Mouse (Mus musculus): Measurements from ENCODE around the gene Zfp819.

The Zfp819 gene

DNA sequence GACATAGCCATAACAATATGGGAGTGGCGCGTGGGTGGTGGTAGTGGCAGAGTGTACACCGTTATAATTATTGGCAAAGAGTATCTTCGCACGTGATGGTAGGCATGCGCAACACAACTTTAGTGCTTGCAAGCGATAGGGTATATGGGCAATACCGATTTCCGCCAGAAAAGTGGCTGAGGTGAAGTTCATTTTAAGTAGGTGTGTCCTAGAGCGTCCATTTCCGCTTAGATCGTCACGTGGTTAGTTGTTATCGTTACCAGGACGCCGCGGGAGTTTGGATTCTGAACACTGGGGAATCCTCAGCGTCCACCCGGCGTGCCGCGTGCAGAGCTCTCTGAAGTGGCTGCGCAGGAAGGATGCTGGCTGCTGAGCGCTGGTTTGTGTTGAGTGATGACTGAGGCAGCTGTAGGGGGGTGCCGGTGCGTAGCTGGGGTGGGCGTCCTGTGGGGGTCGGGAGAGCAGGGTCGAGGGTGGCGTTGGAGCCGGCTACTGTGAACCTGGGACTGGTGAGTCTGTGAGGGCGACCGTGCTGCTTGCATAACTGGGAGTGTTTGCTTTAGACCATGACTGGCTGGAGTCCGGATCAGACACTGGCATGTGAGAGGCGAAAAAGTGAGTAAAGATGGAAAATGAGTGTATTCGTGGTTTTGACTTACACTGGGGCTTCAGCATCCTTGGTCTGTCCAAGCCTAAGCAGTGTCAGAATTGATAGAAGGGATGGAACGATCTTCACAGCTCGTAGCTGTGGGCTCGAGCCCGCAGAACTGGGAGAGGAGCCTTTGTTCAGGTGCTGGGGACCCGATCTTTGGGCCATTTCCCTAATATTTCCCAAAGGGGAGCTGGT, at the start of gene Zfp819:
Gene Zfp819, plus strand, starts transcription at position 274 of the 847 bp plus-strand sequence.
- peak; percentile 71 for DNase-seq

DNA sequence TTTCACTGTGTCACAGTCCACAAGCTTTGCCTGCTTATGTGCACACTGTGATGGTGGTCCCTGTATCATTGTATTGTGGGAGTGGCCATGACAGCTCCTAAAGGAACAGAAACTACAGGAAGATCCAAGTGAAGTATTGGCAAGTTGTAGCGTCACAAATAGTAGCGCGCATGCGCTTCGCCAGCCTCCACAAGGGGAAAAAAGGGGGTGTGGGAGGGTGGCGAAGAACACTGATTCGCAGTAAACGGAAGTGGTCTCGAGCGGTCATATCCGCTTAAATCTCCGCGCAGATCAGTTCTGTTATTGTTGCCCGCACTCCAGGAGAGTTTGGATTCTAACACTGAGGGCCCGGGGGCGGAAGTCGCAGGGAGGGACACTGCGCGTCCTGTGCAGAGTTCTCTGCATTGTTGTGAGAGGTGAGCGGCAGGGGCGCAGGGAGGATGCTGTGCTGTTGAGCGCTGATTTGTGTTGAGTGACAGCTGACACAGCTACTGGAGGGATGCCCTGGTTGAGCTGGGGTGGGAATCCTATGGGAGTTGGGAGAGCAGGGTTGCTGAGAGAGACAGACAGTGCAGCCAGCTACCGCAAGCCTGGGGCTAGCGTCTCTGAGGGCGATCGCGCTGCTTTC, 44.8 kb upstream of the Zfp819 start, which contains the start of gene Zfp658:
Gene Zfp658, plus strand, starts transcription at position 251 of the 628 bp plus-strand sequence.
- peak; percentile 93 for DNase-seq

- DNase-seq: no peak
Observed at GRCm38 (mm10) chr7:43562651-43563070, 44.3 kb upstream of the Zfp819 start.

DNA sequence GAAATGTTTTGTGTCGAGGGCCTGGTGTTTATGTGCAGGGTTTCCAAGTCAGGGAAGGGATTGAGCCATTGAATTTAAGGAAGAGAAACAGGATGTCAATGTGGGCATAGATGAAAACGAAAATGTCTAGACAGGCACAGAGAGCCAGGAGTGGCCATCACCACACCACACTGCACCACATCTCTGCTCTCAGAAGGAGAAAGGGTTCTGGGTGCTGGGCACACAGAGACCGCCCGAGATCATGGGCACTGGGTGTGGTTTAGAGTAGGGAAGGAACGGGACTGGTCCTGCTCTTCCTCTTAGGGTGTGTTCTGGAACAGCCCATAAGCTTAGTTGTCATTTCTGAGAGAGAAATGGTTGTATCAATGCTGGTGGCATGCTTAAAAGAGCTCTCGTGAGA, 43.7 kb upstream of the Zfp819 start:
- no peak for DNase-seq

DNA sequence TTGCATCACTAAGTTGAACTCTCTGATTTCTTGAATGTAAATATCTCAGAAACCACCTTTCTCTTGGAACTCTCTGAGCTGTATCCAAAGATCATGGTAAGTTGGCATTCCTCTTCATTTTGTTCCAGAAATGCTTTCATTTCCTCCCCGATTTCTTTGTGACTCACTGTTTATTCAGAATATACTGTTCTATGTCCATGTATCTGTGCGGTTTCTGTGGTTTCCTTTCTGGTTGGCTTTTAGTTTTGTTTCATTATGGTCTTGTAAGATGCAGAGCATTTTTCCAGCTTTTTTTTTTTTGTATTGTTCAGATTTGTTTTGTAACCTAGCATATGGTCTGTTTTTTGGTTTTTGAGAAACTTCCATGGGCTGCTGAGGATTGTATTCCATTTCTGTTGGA, 35.8 kb upstream of the Zfp819 start:
- DNase-seq: no peak

GRCm38 (mm10) chr7:43579440-43580171, 27.4 kb upstream of the Zfp819 start, which contains the start of gene Zfp719:
TSS of gene Zfp719 (plus strand) at chr7:43579610.
- peak; percentile 95 for DNase-seq

- DNase-seq: no peak
Observed at GRCm38 (mm10) chr7:43580526-43580925, 26.4 kb upstream of the Zfp819 start.

DNA sequence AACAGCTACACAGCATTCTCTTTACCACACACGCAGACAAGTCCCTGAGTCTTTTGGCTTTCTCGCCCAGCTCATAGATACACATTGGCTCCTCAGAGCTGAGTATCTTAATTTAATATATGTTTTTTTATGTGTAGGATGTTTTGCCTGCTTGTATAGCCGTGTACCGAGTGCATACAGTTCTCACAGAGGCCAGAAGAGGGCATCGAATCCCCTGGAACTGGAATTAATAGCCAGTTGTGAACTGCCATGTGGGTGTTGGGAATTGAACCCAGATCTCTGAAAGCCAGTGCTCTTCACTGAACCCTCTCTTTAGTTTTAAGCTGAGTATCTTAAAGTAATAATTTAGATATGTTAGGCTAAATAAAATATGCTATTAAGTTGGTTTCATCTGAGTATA, 22.2 kb upstream of the Zfp819 start:
- DNase-seq: no peak

GRCm38 (mm10) chr7:43601884-43602283, 5.1 kb upstream of the Zfp819 start:
- DNase-seq: no peak

GRCm38 (mm10) chr7:43607743-43608287, 846 bp downstream of the Zfp819 start:
- DNase-seq: no peak

DNA sequence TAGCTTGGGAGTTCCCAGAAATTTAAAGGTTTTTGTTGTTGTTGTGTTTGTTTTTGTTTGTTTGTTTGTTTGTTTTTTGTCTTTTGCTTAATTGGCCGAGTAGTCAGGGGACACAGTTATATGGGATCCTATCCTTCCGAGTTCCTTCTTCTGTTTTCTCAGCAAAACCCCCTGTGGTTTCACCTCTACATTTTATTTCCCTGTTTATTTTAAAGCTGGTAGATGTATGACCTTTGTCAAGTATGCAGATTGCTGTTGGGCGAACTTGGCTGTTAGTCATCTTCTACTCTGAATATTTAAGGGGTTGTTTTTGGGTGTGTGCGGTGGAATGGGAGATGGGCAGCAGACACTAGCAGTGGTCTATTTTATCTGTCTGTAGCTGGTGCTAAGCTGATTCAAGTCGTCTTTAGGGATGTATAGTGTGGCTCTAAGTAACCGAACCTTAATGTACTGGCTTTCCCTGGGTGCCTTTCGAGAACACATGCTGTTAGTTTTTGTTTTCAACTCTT, 1.4 kb downstream of the Zfp819 start:
- DNase-seq: no peak

DNA sequence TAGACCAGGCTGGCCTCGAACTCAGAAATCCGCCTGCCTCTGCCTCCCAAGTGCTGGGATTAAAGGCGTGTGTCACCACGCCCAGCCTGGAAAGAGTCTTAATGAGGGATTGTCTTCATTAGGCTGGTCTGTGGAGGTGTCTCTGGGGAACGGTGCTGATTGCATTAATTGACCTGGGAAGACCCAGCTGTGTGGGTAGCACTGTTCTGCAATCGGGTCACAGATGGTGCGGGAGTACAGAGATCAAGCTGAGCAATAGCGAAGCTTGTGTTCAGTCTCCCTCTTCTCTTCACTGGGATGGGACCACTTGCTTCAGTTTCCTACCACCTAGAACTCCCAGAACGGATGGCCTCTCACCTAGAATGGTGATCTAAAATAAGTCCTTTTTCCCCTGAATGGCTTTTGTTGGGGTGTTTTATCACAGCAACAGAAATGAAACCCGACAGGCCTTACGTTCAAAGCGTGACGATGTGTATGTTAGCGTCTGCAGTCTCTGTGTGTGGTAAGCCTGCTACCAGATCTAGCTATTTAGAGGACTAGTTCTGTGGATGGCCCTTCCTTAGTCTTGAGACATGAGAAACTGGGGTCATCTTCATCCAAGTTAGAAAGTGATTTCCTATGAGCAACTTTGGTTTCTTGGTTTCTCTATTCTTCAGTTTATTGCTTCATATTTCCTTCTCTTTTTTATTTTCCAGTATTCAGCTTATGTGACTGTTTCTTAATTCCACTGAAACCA, 7.0 kb downstream of the Zfp819 start:
- no peak for DNase-seq

DNA sequence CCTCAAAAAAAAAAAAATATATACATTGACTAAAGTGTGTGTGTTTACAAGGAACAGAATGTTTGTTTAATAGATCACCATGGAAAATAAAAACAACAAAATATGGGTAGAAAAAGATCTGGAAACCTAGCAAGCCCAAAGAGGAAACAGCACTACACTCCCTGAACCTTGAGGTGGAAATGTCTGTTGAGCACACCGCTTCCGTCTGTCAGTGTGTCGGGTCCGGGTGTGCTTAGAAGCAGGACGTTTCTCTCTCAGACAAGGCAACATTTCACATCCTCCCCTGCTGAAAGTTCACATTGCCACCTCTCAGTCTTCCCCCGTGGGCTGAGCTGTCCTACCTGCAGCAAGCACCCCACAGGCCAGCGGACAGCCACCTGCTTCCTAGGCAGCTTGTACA, 16.0 kb downstream of the Zfp819 start:
- DNase-seq: no peak

DNA sequence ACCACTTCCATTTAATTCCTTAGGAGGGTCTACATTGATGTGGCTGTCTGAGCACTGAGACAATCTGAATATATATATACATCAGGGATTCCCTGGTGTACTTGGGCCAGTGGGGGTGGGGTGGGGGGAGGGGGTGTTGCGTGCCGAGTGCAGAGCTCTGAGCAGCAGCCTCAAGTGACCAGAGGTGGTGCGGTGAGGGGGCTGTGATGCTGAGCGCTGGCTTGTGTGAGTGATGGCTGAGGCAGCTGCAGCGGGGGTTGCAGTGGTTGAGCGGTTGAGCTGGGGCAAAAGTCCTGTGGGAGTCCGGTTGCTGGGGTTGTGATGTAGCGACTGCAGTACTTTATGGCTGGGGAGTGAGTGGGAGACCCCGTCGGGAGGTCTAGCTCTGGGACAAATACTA, 16.9 kb downstream of the Zfp819 start:
- no peak for DNase-seq

- DNase-seq: no peak
Observed at GRCm38 (mm10) chr7:43625065-43625464, 18.1 kb downstream of the Zfp819 start.

GRCm38 (mm10) chr7:43625794-43626422, 18.9 kb downstream of the Zfp819 start:
- DNase-seq: no peak

DNA sequence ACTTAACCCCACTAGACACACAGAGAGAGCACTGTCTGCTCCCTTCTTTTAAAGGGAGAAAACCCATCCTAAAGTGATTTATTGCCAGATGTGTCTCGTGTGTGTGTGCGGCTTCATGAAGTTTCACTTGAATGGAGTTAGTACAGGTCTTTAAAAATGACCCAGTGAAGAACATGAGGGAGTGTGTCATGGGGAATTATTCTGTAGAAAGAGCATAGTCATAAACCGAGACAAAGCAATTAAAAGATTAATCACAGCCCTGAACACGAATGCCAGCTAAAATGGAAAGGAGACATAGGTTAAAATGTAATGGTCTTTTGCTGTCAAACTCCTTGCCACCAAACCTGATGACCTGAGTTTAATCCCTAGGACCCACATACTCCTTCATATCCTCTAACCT, 27.0 kb downstream of the Zfp819 start:
- no peak for DNase-seq

GRCm38 (mm10) chr7:43634500-43634899, 27.5 kb downstream of the Zfp819 start, which contains the start of gene Ceacam18:
TSS of gene Ceacam18 (plus strand) at chr7:43634707.
- DNase-seq: no peak

DNA sequence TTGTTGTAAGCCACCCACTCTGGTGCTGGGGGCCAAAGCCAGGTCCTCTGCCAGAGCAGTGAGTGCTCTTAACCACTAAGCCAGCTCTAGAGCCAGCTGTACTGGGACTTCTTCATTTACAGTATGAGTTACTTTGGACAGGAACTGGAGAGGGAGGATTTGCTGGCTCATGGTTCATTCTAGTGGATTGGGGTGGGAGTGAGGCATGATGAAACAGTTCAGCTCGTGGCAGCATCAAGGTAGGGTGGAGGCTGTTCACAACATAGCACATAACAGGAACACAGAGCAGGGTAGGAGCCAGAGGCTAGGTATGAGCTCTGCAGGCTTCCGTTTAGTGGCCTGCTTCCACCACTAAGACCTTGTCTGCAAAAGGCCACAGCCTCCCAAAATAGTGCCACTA, 29.2 kb downstream of the Zfp819 start:
- DNase-seq: no peak

- DNase-seq: no peak
Observed at GRCm38 (mm10) chr7:43637118-43637517, 30.1 kb downstream of the Zfp819 start.

GRCm38 (mm10) chr7:43642587-43642986, 35.6 kb downstream of the Zfp819 start:
- peak; percentile 16 for DNase-seq

All from lung, postnatal 10 days (tissue).